Mouse (Mus musculus): ENCODE results near the gene Cap2. TPM values are rescaled to one million over a fixed set of nuclear protein-coding genes. Genes with fewer than 3 reads are reported as not detected.

Gene Cap2
- polyA plus RNA-seq, 2 experiments from 2014 or later, result 0.30 to 0.32 TPM

DNA sequence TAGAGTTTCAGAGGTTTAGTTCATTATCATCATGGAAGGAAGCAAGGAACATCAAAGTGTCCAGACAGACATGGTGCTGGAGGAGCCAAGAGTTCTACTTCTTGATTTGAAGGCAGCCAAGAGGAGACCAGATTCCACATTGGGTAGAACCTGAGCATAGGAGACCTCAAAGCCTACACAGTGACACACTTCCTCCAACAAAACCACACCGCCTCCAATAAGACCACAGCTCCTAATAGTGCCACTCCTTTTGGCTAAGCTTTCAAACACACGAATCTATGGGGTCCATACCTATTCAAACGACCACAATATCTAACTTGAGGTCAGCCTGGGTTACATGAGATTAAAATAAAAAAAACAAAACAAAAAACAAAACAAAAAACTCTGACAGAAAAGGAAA, 25.0 kb downstream of the Cap2 start:
- ATAC-seq, result no peak

DNA sequence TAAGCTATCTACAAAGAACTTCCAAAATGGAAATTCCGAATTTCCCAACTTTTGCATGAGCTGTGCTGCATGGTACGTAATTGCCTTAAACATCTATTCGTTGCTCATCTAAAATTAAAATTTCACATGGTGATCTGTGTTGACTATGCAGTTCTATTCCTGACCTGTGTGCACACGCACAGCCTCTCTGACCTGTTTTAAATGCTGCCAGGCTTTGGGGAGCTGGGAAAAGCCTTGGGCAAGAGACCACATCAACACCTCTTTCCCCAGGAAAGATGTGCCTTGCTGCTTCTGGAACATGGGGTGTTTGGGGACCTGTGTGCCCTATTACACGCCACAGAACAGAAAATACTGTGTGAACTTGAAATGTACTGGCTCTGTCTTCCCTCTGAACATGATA, 25.7 kb downstream of the Cap2 start:
- ATAC-seq, result no peak

- no peak for ATAC-seq
Measured at GRCm38 (mm10) chr13:46529037-46529436, 27.4 kb downstream of the Cap2 start.

DNA sequence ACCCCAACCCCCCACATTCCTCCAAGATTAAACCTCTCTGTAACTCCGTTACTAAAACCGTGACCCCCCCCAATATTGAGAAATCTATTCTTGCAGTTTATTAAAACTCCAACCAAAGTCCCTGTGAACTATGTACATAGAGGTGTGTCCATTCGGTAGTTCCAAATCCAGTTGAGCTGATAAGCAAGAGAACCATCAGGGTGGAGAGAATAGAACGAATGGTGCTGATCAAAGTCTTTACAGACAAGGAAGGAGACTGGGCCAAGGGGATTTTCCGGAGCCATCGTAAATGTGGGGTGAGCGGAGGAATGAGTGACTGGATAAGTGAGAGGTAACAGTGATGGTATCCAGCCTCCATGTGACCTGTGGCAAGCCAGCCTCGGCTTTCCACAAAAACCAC, 28.9 kb downstream of the Cap2 start:
- no peak for ATAC-seq

- ATAC-seq, result no peak
Measured at GRCm38 (mm10) chr13:46531676-46532075, 30.0 kb downstream of the Cap2 start.

- ATAC-seq, result no peak
Measured at GRCm38 (mm10) chr13:46532276-46532675, 30.6 kb downstream of the Cap2 start.

DNA sequence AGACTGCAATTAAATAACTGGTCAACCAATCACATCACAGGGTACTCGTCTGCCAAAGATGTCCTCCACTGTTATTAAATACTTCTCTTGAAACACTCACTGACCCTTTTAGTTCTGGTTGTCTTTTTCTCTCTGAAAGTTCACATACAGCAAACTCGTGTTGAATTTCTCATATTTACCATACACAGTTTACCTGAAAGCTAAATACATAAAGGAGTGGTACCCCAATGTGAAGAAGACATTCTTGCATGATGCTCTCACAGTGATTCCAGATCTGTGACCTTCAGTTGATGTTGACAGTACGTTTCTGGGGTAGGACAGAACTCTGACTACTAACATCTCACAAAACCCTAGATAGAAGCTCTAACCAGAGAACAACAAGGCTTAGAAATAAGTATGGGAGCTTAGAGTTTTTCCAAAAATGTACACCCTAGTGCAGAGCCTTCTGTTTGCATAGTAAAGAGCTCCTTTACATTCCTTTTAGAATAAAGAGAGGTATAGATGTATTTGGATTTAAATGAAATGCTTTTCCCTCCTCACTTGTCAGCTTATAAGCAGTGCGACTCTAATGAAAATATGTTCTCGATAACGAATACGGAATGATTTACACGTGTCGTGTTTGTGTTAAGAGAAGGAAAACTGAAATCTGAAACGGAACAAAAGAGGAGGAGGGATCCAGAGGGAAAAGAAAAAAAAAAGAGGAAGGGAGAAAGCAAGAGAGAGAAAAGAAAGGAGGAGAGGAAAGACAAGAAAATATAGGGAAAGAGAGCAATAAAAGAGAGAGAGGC, 31.9 kb downstream of the Cap2 start:
- no peak for ATAC-seq

DNA sequence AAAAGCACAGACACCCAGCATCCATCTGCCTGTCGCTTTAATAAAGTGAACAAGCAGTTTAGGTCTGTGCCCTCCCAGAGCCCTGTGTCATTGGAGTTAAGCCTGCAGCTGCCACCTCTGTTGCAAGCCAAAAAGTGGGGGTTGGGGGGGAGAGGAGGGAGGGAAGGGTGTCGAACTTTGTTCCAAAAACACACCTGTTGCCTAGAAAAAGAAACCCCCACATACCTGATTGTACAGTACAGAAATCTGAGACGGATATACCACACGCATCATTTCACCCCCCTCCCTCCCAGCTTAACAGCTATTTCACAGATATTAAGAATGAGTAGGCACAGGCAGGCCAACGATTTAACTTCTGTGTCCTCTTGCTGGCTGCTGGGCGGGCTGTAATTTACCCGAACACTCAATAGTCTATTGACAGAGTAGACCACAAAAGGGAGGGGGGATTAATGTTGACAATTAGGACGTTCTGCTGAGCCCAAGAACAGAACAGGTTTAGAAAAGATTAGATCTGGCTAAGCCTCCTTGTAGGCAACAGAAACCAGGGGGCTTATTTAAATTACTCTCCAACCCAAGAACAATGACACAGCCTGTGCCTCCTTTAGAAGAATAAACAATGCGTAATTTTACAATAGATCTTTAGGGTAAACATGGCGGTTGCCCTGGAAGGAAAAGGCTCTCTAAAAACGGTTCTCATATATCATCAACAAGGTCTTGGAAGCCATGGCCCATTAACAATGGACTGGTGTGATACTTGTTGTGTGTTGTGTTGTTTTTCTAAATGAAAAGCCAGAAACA, 32.7 kb downstream of the Cap2 start:
- ATAC-seq, result no peak

DNA sequence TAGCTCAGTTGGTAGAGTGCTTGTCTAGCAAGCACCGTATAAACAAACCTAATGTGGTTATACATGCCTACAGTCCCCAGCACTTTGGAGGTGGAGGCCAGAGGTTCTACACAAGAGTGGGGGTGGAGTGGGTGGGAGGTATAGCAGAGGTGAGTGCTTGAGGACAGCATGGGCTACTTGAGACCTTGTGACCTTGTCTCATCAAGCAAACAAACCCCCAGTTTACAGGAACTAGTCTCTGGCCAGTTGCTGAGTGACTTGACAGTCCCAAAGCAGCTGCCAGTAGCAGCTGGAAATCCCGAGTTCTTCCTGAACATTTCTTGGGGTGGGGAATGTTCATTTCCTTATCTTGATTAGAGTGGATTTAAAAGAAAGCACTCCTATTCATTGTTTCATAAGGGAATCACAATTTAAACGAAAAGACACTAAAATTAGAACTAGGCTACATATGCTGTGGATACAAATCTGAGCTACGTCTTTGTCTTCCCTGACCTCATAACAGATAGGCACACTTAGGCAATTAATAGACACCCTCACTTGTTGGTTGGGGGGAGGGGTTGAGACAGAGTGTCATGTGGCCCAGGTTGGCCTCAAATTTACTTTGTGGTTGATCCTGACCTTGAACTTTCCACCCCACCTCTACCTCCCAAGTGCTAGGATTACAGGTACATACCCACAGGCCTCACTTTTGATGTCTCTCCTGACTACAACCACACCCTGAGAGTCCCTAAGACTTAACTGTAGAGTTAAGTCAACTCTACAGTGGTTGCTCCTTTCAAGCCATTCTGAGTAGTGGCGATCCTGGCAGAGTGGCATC, 33.5 kb downstream of the Cap2 start:
- no peak for ATAC-seq

DNA sequence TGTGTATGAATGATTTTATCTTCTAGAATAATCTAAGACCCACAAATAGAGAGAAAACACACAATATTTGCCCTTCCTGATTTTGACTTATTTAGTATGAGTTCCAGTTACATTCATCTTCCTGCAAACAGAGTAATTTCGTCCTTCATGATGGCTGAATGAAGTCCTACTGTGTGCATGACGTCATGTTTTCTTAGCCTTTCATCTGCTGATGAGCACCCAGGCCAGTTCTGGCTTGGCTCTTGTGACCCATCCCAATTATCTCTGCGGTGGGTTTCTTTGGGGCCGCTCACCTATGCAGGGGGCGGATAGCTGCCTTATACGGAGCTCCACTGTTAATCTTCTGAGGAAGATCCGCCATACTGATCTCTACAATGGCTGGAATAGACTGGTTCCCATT, 37.6 kb downstream of the Cap2 start:
- no peak for ATAC-seq

GRCm38 (mm10) chr13:46540943-46541342, 39.3 kb downstream of the Cap2 start:
- ATAC-seq, result no peak

DNA sequence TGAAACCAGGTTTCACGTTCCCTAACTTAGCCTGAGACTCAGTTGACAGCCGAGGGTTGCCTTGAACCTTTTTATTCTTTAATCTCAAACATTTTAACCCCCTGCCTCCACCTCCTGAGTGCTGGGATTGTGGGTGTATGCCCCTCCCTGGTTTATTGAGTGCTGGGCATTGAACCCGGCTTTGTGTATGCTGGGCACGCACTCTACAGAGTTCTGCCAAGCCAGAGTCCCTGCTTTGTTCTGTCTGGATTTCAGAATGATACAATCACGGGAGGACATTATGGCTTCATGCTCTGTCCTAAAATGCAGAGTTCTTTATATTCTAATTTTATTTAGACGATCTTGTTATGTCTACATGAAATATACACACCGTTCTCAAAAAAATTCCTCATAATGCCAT, 41.1 kb downstream of the Cap2 start:
- ATAC-seq, result no peak

- ATAC-seq, result no peak
Measured at GRCm38 (mm10) chr13:46544608-46545007, 43.0 kb downstream of the Cap2 start.

GRCm38 (mm10) chr13:46545081-46545480, 43.4 kb downstream of the Cap2 start:
- ATAC-seq, result no peak

DNA sequence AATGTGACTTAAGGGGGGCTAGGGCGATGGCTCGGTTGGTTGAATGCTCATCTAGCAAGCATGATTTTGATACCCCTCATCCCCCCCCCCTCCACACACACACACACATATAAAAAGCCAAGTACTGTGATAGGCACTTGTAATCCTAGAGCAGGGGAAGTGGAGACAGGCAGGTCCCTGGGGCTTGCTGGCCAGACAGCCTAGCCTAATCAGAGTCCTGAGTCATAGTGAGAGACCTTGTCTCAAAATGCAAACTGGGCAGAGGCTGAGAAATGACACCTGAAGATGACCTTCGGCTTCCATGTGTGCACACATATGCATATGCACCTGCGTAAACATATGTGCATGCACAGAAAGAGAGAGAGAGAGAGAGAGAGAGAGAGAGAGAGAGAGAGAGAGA, 45.2 kb downstream of the Cap2 start:
- ATAC-seq, result no peak

DNA sequence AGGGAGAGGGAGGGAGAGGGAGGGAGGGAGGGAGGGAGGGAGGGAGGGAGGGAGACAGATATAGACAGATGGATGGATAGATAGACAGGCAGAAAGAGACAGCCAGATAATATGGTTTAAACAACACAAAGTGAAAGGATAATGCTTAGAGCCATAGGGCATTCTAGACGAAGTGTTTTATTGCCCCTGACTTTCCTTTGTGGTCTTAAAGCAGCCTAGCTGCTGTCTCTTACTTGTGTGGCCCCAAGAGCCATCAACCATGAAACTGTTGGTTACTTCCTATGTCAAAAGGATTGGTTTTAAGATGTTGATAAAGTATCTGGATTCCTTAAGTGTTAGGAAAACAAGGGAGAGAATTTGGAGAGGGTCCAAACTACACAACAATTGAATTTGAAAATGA, 45.6 kb downstream of the Cap2 start:
- ATAC-seq, result no peak

DNA sequence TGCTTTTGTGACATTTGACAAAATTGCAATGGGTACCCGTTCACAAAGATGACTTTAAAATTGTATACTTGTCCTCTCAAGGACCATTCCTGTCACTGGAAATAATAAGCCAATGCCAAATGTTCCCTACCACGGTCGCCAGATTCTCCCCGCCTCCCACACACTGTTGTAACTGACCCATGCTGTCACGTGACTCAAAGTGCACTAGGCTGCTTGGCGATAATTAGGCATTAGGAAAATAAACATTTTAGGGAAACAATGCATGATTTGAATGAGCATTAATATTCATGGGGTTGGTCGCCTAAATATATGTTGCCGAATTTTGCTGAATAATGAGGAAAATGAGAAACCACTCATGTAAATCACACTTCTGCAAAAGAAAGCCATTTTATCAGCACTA, 46.5 kb downstream of the Cap2 start:
- ATAC-seq, result no peak

GRCm38 (mm10) chr13:46548600-46549179, 47.0 kb downstream of the Cap2 start:
- ATAC-seq, result no peak

DNA sequence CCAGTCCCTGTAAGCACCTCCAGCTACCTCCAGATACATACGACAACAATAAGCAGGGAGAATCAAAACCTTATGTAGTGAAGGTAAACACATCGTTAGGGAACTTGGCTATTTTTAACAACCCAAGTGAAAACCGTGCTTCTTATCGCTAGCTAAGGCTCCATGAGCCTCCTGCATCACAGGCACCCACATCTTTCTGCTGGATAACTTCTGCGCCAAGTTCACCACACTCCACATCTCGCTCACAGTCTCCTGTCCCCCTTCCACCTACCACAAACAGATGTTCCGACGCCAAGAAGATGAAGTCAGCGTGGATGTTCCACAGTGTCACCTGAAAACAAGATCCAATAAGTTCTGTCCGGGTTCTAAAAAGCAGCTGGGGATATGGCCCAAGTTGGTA, 49.0 kb downstream of the Cap2 start:
- no peak for ATAC-seq

DNA sequence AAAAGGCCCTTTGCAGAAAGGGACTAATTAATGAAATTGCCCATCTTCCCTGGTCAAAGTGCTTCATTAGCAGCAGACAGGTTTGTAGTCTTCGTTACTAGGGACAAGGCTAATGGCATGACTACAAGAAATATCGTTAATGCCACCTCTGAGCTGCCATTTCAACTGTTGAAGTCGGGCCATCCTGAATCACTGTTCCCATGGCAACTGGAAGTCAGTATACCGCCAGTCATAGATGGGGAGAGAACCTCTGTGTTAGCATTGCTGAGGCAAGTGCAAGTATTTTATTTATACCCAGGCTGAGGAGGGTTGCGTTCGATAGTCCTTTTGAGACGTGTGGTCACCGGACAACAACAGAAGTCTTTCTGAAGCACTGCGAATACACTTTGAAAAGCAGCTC, 53.1 kb downstream of the Cap2 start:
- ATAC-seq, result no peak

DNA sequence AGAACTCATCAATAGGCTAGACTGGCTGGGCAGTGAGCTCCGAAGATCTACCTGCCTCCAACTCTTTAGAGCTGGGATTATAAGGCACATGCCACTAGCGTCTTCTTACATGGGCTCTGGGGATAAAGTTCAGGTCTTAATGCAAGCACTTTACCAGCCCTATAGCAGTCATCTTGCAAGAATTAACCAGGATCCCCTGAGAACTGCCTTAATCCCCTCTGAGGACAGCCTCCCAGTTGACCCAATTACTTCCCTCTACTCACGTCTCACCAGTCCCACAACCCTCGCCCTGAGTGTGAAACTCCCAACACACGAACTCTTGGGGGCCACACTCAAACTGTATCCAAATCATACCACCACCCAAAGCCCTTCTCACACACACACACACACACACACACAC, 64.3 kb downstream of the Cap2 start:
- ATAC-seq, result no peak

DNA sequence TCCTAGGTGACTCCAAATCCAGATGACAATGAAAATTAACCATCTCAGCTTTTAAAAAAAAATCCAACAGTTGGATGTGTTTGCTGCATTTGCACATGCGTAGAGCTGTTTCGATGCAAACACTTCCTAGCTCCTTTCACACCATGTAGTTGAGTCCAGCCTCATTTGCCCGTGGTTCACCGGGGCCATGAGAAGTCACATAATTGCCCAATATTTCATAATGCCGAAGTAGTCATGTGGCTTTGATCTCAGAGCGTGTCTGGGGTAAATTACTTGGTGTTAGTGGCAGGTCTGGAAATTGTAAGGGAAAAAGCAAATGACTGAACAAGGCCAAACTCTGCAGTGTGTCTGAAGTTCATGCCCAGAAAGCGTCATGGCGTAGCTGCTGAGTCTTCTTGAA, 67.8 kb downstream of the Cap2 start:
- no peak for ATAC-seq

DNA sequence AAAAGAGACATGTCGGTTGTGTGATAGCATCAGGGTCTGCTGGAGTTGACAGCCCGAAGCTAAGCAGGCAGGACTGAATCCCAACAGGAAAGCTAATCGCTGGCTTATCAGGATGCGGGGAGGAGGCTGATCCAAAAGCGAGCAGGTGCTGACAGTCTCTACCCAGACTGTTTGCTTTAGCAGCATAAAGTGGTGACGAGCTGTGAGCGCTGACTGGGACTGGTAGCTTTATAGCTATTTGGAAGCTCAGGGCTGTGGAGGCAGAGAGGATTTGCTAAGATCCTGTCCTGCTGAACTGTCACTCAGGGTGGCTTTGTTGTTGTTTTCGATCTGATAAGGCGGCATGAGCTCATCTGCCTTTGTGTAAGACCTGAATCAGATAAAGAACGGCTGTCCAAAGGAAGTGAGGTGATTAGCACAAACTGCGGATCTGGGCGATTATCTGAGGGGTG, 69.5 kb downstream of the Cap2 start:
- peak; percentile 54 for ATAC-seq
